Mouse (Mus musculus): Measurements from ENCODE around the gene Rprd1b.
A peak's percentile ranks its signal among the peaks of the same experiment; 100 is the strongest.

Gene Rprd1b

DNA sequence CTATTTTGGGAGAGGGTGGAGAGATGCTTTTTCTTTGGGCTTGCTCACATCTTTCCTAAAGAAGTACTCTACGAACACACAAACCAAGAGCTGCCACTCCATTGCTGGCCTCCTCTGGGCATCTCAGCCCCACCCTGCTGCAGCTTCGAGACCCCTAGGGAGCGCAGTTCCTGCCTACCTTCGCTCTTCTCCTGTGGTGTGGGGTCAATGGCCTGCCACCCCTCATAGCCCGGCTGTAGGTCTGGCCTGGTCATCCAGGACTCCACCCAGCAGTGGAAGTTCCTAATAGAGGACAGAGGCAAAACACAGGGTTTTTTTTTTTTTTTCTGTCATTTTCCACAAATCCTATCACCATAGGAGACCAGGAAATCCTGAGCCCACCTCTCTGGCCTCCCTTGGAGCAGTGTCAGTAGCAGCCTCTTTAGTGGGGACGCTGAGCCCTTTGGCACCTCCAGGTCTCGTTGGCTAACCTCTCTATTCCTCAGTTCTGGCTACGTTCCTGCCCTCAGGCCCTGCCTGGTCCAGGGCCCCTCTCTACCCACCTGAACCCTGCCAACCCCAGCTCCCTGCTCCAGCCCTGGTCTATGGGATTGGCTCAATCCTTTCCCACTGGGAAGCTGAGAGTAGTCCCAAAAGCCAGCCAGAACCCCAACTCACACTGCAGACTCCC, 100.3 kb downstream of the Rprd1b start:
- DNase-seq = no peak

DNA sequence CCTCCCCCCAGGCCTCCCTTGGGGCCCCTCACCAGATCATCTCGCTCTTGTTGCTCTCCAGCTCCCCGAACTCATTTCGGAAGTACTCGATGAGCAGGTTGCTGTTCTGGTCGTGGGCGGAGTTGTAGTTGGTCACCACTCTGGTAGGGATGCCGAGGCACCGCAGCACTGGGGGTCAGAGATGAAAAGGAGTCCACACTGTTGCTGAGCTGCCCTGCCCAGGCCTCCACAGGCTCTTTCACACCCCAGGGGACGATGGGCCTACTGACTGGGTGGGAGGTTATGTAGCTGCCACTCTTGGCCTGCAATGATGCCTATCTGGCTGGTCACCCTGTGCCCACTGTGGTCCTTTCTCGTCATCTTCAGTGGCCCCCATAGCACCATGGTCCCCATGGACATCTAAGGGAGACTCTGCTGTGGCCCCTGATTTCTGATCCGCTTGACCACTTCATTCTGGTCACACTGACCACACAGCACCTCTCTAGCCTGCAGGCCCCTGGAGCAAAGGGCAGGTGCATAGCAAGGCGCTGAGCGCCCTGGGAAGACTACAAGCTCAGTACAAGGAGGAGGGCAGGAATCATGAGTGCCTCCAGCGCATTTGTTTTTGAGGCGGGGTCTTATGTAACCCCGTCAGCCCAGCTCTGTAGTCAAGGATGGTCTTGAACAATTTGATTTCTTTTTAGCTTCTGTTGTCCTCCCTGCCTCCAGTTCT, 101.2 kb downstream of the Rprd1b start:
- DNase-seq = no peak

DNA sequence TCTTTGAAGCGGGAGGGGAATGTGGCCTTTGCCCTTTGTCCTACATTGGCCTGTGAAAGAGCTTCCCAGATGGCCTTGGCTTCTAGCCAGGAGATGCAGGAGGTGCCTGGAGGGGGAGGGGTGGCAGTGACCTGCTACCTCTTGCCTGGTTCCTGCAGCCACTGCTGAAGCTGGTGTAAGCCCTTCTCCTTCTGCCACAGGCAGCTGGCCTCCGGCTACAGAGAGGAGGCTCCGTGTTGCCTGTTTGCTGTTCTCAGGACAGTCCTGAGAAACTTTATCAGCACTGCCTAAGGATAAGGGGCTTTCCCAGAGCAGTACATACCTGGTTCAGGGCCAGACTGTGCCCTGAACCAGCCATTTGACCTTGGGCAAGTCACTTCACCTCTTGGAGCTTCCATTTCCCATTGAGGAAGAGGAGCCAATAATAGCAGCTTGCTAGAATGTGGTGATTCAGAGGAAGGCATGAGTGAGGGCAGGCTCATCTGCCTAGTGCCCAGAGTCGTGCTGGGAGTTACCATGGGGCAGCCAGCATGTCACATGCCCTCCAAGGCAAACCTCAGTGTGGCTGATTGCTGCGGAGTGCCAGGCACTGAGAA, 102.2 kb downstream of the Rprd1b start:
- peak; percentile 58 to 75 for DNase-seq

GRCm38 (mm10) chr2:158131197-158131835, 103.0 kb downstream of the Rprd1b start:
- DNase-seq = peak; percentile 42 to 48

- DNase-seq = no peak
Observed at GRCm38 (mm10) chr2:158132320-158132719, 104.0 kb downstream of the Rprd1b start.

GRCm38 (mm10) chr2:158133050-158133449, 104.8 kb downstream of the Rprd1b start:
- DNase-seq = no peak

GRCm38 (mm10) chr2:158136205-158136604, 107.9 kb downstream of the Rprd1b start:
- no peak for DNase-seq

- DNase-seq = no peak
Observed at GRCm38 (mm10) chr2:158137771-158138170, 109.5 kb downstream of the Rprd1b start.

DNA sequence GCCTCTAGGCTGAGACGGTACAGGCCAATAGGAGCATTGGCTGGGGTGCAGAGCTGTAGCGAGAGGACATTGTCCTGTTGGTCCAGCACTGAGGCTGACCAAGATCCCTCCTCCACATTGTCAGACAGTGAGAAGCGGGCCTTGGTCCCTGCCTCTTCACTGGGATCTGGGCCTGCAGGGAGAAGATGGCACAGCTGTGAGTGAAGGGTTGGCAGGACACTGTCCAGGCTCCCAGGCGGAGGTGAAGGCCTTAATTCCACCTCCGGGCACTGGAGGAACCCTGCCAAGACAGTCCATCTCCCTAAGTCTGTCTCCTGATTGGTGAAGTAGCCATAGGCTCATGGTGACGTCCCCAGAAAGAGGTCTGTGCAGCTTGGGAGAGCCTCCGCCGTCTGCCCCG, 110.5 kb downstream of the Rprd1b start:
- no peak for DNase-seq

- peak; percentile 41 to 52 for DNase-seq
Observed at GRCm38 (mm10) chr2:158139628-158140027, 111.3 kb downstream of the Rprd1b start.

GRCm38 (mm10) chr2:158140664-158141063, 112.4 kb downstream of the Rprd1b start:
- DNase-seq = no peak

GRCm38 (mm10) chr2:158141271-158141670, 113.0 kb downstream of the Rprd1b start:
- no peak for DNase-seq

DNA sequence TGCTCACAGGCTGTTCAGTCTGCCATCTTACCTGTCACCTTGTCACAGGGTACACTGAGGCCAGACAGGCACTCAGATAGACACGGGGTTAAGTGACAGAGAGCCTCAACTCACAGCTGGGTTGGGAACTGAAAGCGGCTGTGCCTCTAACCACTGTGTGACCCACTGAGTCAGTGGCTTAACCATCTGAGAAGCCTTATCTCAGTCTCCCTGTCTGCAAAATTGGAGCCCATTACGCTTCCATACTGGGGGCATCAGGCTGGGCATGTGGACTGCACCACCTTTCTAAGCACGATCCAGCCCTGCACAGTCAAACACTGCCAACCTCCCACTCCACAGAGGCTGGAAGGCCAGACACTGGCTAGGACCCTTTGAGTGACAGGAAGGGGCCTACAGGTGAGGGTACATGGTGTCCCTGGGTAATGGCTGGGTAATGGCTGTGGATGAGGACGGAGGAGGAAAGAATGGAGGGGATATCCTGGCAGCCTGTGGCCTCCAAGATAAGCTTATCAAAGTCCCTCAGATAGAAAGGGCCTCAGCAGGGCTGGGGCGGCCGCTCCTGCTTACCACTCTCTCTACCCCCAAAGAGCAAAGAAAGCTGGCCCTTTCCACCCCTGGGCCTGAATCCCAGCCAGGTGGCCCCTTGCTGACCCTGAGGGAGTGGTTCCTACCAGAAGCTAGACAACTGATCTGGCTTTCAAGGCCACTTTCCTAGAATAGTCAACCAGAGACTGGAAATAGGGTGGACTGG, 113.6 kb downstream of the Rprd1b start:
- no peak for DNase-seq

DNA sequence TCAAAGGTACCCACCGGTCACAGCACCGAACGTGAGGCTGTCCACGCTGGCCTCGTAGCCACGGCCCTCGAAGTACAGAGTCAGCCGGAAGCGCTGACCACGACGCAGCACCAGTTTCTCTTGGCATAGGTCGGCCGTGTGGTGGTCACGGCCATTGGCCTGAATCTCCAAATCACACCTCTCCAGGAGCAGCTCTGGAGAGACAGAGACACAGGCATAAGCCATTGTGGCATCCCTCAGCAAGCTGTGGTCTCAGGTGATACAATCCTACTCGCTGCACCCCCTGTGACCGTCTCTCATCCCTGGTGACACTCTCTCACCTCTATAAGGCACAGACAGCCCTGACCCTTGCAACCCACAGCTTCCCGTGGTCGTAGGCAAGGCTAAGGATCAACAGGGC, 114.7 kb downstream of the Rprd1b start:
- DNase-seq = no peak

- DNase-seq = no peak
Observed at GRCm38 (mm10) chr2:158143816-158144215, 115.5 kb downstream of the Rprd1b start.

DNA sequence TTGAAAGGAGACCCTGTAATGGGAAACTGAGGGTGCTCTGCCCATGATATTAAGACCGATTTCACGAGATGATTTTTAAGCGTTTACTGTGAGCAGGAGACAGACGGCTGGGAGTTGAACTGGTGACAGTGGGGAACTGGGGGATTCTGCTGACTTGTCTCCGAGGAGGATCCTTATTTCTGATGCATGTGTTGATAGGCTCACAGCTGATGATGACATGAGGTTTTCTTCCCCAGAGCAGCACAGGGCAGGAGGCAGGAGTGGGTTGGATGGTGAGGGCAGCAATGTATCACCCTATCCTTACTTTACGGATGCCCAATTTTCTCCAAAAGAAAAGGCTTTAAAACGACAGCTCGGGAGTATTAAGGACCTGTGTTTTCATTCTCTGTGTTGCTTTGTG, 116.0 kb downstream of the Rprd1b start:
- DNase-seq = no peak

DNA sequence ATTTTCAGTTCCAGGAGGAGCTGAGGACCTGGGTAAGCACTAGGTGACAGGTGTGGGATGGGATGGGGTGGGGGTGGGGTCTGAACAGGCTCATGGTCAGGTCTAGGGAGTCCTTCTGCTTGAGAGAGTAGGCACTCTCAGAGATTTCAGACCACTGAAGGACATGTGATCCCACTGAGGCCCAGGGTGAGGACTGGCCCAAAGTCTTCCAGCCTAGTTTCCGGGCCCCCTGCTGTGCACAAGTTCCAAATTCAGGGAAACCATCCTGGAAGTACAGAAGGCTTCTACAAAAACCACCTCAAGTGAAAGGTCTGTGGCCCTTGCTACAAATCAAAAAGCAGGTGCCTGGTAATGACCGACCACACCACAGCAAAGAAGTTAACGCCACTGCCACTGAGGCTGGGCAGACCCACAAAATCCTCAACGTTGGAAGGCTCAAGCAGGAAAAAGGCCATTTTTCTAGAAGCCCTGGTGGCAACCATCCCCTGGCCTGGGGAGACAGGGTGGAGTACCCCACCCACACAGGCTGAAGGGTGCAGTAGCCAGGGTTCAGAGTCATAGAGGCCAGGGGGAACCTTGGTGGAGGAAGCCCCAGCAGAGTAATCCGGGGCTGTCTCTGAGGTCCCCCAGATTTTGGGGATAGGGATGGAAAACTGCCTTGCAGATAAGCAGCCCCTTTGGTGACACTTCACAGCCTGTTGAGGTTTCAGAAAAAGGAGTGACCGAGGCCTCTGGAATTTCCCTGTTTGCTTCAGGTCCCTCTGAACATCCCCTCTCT, 116.6 kb downstream of the Rprd1b start:
- DNase-seq = no peak

- DNase-seq = no peak
Observed at GRCm38 (mm10) chr2:158145528-158146065, 117.3 kb downstream of the Rprd1b start.

DNA sequence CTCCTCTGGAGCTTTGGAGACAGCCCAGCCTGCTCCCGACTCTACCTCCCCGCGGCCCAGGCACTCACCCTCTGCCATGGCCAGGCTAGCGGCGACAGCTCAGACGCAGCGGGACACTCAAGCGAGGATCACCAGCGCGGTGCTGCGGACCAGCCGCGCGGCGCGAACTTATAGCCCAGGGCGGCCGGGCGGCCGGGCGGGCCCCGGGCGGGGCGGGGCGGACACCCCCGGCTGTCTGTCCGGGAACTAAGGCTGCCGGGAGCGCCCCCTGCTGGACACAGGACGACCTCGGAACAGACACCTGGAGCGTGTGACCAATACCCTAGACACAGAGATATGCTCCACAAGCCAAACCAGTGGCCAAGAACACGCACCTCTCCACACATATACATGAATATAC, 117.9 kb downstream of the Rprd1b start, which contains the start of gene Tgm2:
Gene Tgm2, minus strand, starts transcription at position 214 of the 400 bp plus-strand sequence.
- peak; percentile 90 to 93 for DNase-seq

DNA sequence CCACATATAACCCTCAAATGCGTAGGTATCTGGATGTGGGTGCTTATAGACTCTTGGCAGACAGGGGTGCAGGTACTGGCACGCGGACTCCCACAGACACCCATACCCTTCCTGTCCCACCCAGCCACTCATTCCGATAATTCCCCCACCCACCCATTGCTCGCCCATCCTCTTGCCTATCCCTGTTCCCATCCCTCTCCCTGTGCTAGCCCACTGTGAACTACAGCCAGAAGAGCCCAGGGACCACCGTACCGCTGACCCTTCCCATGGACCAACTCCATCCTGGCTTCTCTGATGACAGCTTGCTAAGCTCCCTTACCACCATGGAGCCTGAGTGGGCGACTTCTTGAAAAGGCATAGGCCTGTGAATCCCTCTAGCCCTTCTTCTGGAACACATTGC, 118.7 kb downstream of the Rprd1b start:
- no peak for DNase-seq

DNA sequence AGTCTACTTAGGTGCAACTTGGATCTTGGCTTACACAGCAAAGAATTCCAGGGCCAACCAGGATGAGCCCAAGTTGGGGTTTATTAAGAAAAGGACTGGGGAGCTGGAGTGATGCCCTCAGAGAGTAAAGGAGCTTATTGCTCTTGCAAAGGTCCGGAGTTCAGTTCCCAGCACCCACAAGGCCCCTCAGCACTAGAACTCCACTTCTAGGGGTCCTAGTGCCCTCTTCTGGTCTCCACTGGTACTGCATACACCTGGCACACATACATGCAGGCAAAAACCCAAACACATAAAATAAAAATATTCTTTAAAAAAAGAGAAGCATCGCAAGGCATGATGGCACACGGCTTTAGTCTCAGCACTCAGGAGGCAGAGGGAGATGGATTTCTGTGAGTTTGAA, 122.8 kb downstream of the Rprd1b start:
- DNase-seq = no peak
